29 mouse cellular contexts compared by ENCODE assay signal in the genomic region with DNA sequence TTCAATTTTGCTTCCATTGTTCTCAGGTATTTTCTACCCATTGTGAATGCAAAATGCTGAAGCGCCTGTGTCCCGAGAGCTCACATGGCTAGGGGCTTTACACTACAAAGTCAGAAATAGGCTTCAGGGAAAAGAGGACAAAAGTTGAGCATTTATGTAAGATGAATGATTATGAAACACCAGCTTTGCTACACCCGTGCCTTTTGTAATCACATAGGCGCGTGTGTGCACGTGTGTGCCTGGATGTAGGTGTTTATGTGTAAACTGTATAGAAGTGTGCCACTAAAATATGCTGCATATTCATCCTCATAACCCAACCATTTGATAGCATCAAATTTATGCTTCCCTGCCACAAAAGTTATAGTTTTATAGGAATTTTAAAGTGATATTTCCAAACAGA.
"Had no signal": no experiment of that assay in that cellular context is flagged by ENCODE, and none has a peak within 500 bp of the region (broad histone marks: within the 10 kb centered on the region; RNA-seq: fewer than 3 reads in every experiment).

No protein-coding gene starts in this region.

- H3K9ac ChIP-seq: embryonic facial prominence, embryonic 12.5 days; embryonic facial prominence, embryonic 13.5 days; embryonic facial prominence, embryonic 15.5 days; forebrain, embryonic 12.5 days; forebrain, embryonic 13.5 days; forebrain, embryonic 15.5 days; forebrain, postnatal 0 days had no signal

- H3K4me2 ChIP-seq: embryonic facial prominence, embryonic 12.5 days; embryonic facial prominence, embryonic 13.5 days; embryonic facial prominence, embryonic 15.5 days; forebrain, embryonic 12.5 days; forebrain, embryonic 13.5 days; forebrain, embryonic 15.5 days had no signal

- H3K4me1 ChIP-seq: embryonic facial prominence, embryonic 10.5 days; embryonic facial prominence, embryonic 12.5 days; embryonic facial prominence, embryonic 13.5 days; embryonic facial prominence, embryonic 15.5 days; forebrain, embryonic 13.5 days; forebrain, embryonic 15.5 days had no signal

- H3K9me3 ChIP-seq: embryonic facial prominence, embryonic 10.5 days; embryonic facial prominence, embryonic 12.5 days; embryonic facial prominence, embryonic 13.5 days; embryonic facial prominence, embryonic 15.5 days; forebrain, embryonic 10.5 days; forebrain, embryonic 12.5 days; forebrain, embryonic 13.5 days; forebrain, embryonic 15.5 days had no signal

- H3K27me3 ChIP-seq: embryonic facial prominence, embryonic 12.5 days; embryonic facial prominence, embryonic 13.5 days; embryonic facial prominence, embryonic 15.5 days; forebrain, embryonic 12.5 days; forebrain, embryonic 13.5 days; forebrain, embryonic 15.5 days had no signal

- DNase-seq: cerebellum, adult 2 months; cerebellum, adult 8-10 months; cerebellum, adult 9-10 months; cerebellum, adult 9-11 months; cerebellum, postnatal 10 days; cerebellum, postnatal 14 days; cerebellum, postnatal 25 days; cerebellum, postnatal 36 days; embryo, embryonic 11 days; forebrain, postnatal 0 days; gastrocnemius, adult 2 months; gastrocnemius, postnatal 10 days; gastrocnemius, postnatal 14 days; gastrocnemius, postnatal 25 days; gastrocnemius, postnatal 36 days; heart, adult 11 months; heart, adult 18-20 months; heart, adult 2 months had no signal

- ATAC-seq: forebrain, embryonic 13.5 days; forebrain, embryonic 14.5 days; forebrain, embryonic 15.5 days; forebrain, embryonic 16.5 days; forebrain, postnatal 0 days had no signal

- H3K27ac ChIP-seq: embryonic facial prominence, embryonic 10.5 days; embryonic facial prominence, embryonic 12.5 days; embryonic facial prominence, embryonic 13.5 days; embryonic facial prominence, embryonic 15.5 days; forebrain, embryonic 10.5 days; forebrain, embryonic 12.5 days; forebrain, embryonic 13.5 days; forebrain, embryonic 15.5 days; gastrocnemius, adult 2 months; heart, adult 2 months had no signal

- H3K4me3 ChIP-seq: embryonic facial prominence, embryonic 10.5 days; embryonic facial prominence, embryonic 12.5 days; embryonic facial prominence, embryonic 13.5 days; embryonic facial prominence, embryonic 15.5 days; erythroblast, embryonic 14.5 days; forebrain, embryonic 10.5 days; forebrain, embryonic 12.5 days; forebrain, embryonic 13.5 days; forebrain, embryonic 15.5 days; gastrocnemius, adult 2 months; heart, adult 2 months had no signal

- H3K36me3 ChIP-seq: embryonic facial prominence, embryonic 10.5 days; embryonic facial prominence, embryonic 12.5 days; embryonic facial prominence, embryonic 13.5 days; embryonic facial prominence, embryonic 15.5 days; forebrain, embryonic 10.5 days; forebrain, embryonic 12.5 days; forebrain, embryonic 15.5 days had no signal
